Comparison of ENCODE assay signal across 8 mouse cellular contexts in genomic region chr11:114446075-114446616, GRCm38 (mm10).
DNase-seq lines count a peak whose midpoint lies in the region; ATAC-seq and TF ChIP-seq lines count a peak whose summit lies in the region.

No protein-coding gene starts in this region.

- H3K4me1 ChIP-seq in kidney, embryonic 15.5 days, result peaks cover 48% of the 10 kb centered on the region
- peaks cover 34% of the 10 kb centered on the region for H3K4me1 ChIP-seq in embryonic facial prominence, embryonic 14.5 days (ENCODE audit: control insufficient read depth, insufficient read depth, low read length)
- peaks cover 20% of the 10 kb centered on the region for H3K4me1 ChIP-seq in intestine, embryonic 16.5 days (ENCODE audit: control insufficient read depth, insufficient read depth, low read length)
- H3K4me1 ChIP-seq in midbrain, postnatal 0 days (ENCODE audit: insufficient read depth, low read length), result peaks cover 3% of the 10 kb centered on the region; the same call in 1 of the 2 replicates
- H3K4me1 ChIP-seq in kidney, adult 2 months (ENCODE audit: control insufficient read depth, insufficient read depth, low read length), result no peaks in the 10 kb centered on the region; the same call in 1 of the 2 replicates

- no peak for ATAC-seq in kidney, embryonic 15.5 days (replicated peaks; ENCODE audit: low FRiP score)
- ATAC-seq in embryonic facial prominence, embryonic 14.5 days (ENCODE audit: low read depth), result no peak
- no peak for ATAC-seq in intestine, embryonic 16.5 days
- ATAC-seq in midbrain, postnatal 0 days (ENCODE audit: low FRiP score), result no peak; the same call in 1 of the 2 replicates

- H3K4me2 ChIP-seq in kidney, embryonic 15.5 days, result peak overlapping the region; percentile 56
- H3K4me2 ChIP-seq in embryonic facial prominence, embryonic 14.5 days (ENCODE audit: low read depth, low read length), result peak overlapping the region; percentile 57
- peak overlapping the region; percentile 71 for H3K4me2 ChIP-seq in intestine, embryonic 16.5 days (ENCODE audit: low read depth, low read length)
- H3K4me2 ChIP-seq in midbrain, postnatal 0 days (ENCODE audit: low read depth, low read length, poor library complexity, severe bottlenecking), result peak overlapping the region; percentile 38

- 12% methylated on average over 8 of the region's 8 CpGs for WGBS in kidney, embryonic 15.5 days
- WGBS in embryonic facial prominence, embryonic 14.5 days, result 7% methylated on average over 8 of the region's 8 CpGs
- 7% methylated on average over 8 of the region's 8 CpGs for WGBS in intestine, embryonic 16.5 days
- 3% methylated on average over 8 of the region's 8 CpGs for WGBS in midbrain, postnatal 0 days
- WGBS in kidney, adult 2 months, result 31% methylated on average over 8 of the region's 8 CpGs

- 0 out of 2 replicates have a peak overlapping the region, but pooled peaks have one; percentile 19 for H3K27ac ChIP-seq in kidney, embryonic 15.5 days
- H3K27ac ChIP-seq in embryonic facial prominence, embryonic 14.5 days (replicated peaks; ENCODE audit: low read depth, low read length), result peak overlapping the region; percentile 58
- H3K27ac ChIP-seq in intestine, embryonic 16.5 days (ENCODE audit: low read length), result no peak overlapping the region
- H3K27ac ChIP-seq in midbrain, postnatal 0 days (ENCODE audit: low read depth, low read length), result no peak overlapping the region
- no peak overlapping the region for H3K27ac ChIP-seq in kidney, adult 2 months (ENCODE audit: insufficient read depth, low read depth, low read length)

- H3K9me3 ChIP-seq in kidney, embryonic 15.5 days (replicated peaks), result no peaks in the 10 kb centered on the region
- no peaks in the 10 kb centered on the region for H3K9me3 ChIP-seq in embryonic facial prominence, embryonic 14.5 days (ENCODE audit: control insufficient read depth, low read length)
- no peaks in the 10 kb centered on the region for H3K9me3 ChIP-seq in intestine, embryonic 16.5 days (ENCODE audit: control insufficient read depth, low read length)
- no peaks in the 10 kb centered on the region for H3K9me3 ChIP-seq in midbrain, postnatal 0 days (ENCODE audit: low read length)

- H3K4me3 ChIP-seq in kidney, embryonic 15.5 days (replicated peaks), result peak overlapping the region; percentile 34
- H3K4me3 ChIP-seq in embryonic facial prominence, embryonic 14.5 days (ENCODE audit: low read depth, low read length), result peak overlapping the region; percentile 35
- peak overlapping the region; percentile 43 for H3K4me3 ChIP-seq in intestine, embryonic 16.5 days (ENCODE audit: low read length)
- no peak overlapping the region for H3K4me3 ChIP-seq in midbrain, postnatal 0 days (ENCODE audit: low read depth, low read length)
- H3K4me3 ChIP-seq in kidney, adult 2 months (ENCODE audit: insufficient read depth, low read depth, low read length), result no peak overlapping the region

- TF ChIP-seq POLR2A in kidney, adult 2 months (IDR thresholded peaks at IDR 0.05; ENCODE audit: low read depth, low read length), result no peak

- H3K9ac ChIP-seq in kidney, embryonic 15.5 days, result no peak overlapping the region
- H3K9ac ChIP-seq in embryonic facial prominence, embryonic 14.5 days (ENCODE audit: low read depth, low read length), result no peak overlapping the region; the same call in 1 of the 2 replicates
- no peak overlapping the region for H3K9ac ChIP-seq in intestine, embryonic 16.5 days (ENCODE audit: low read depth, low read length)
- no peak overlapping the region for H3K9ac ChIP-seq in midbrain, postnatal 0 days (replicated peaks; ENCODE audit: low read length, poor library complexity, severe bottlenecking)

- H3K36me3 ChIP-seq in kidney, embryonic 15.5 days, result no peaks in the 10 kb centered on the region
- H3K36me3 ChIP-seq in embryonic facial prominence, embryonic 14.5 days (ENCODE audit: control insufficient read depth, insufficient read depth, low read length), result no peaks in the 10 kb centered on the region
- no peaks in the 10 kb centered on the region for H3K36me3 ChIP-seq in intestine, embryonic 16.5 days (ENCODE audit: control insufficient read depth, insufficient read depth, low read length)
- H3K36me3 ChIP-seq in midbrain, postnatal 0 days (ENCODE audit: insufficient read depth, low read length), result no peaks in the 10 kb centered on the region
- no peaks in the 10 kb centered on the region for H3K36me3 ChIP-seq in kidney, adult 2 months (ENCODE audit: control insufficient read depth, insufficient read depth, low read length)

- no peak for TF ChIP-seq CTCF in midbrain, postnatal 0 days (IDR thresholded peaks at IDR 0.05)
- no peak for TF ChIP-seq CTCF in kidney, adult 2 months (conservative IDR thresholded peaks at IDR 0.05; ENCODE audit: insufficient read depth, insufficient read length, low read depth, low read length)

- no peak for DNase-seq in kidney, adult 11 months
- peak; percentile 51 for DNase-seq in embryonic facial prominence, embryonic 14.5 days (ENCODE audit: low spot score)
- DNase-seq in midbrain, postnatal 0 days (ENCODE audit: low spot score), result no peak
- DNase-seq in cerebellum, postnatal 14 days, result no peak
- no peak for DNase-seq in kidney, adult 2 months
- no peak for DNase-seq in adipocyte (ENCODE audit: low spot score)

- H3K27me3 ChIP-seq in kidney, embryonic 15.5 days, result peaks cover 6% of the 10 kb centered on the region; the same call in 1 of the 2 replicates
- H3K27me3 ChIP-seq in embryonic facial prominence, embryonic 14.5 days (replicated peaks; ENCODE audit: control insufficient read depth, insufficient read depth, low read length), result no peaks in the 10 kb centered on the region
- 0 out of 2 replicates have a peak, but pooled peaks cover 3% of the 10 kb centered on the region for H3K27me3 ChIP-seq in intestine, embryonic 16.5 days (replicated peaks; ENCODE audit: control insufficient read depth, insufficient read depth, low read length)
- no peaks in the 10 kb centered on the region for H3K27me3 ChIP-seq in midbrain, postnatal 0 days (ENCODE audit: insufficient read depth, low read length)
- no peaks in the 10 kb centered on the region for H3K27me3 ChIP-seq in kidney, adult 2 months (replicated peaks; ENCODE audit: control insufficient read depth, insufficient read depth, low read length)

Comparison
In these comparisons a context has a peak if more than half of its experiments do, and no peak if none do; other contexts are left out.
1. H3K27ac ChIP-seq: peak in kidney, embryonic 15.5 days (single experiment) and embryonic facial prominence, embryonic 14.5 days (single experiment); none in intestine, embryonic 16.5 days (single experiment), midbrain, postnatal 0 days (single experiment) and kidney, adult 2 months (single experiment).
2. H3K4me3 ChIP-seq: peak in kidney, embryonic 15.5 days (single experiment), embryonic facial prominence, embryonic 14.5 days (single experiment) and intestine, embryonic 16.5 days (single experiment); none in midbrain, postnatal 0 days (single experiment) and kidney, adult 2 months (single experiment).
3. Peak in every context shown above with its lines, with median percentiles within 50 percentile points of each other: H3K4me2 ChIP-seq.